Mouse (Mus musculus) urinary bladder, adult 18-20 months (tissue): ENCODE results near the gene Nt5c2.

Experiments
- DNase-seq, 2 experiments: peaks; one replicate each; pipeline ENCODE4 v3.0.0; 2022; ENCODE audit warnings: low spot score in 2 of 2, mixed read lengths in 2 of 2

Nt5c2 gene

DNA sequence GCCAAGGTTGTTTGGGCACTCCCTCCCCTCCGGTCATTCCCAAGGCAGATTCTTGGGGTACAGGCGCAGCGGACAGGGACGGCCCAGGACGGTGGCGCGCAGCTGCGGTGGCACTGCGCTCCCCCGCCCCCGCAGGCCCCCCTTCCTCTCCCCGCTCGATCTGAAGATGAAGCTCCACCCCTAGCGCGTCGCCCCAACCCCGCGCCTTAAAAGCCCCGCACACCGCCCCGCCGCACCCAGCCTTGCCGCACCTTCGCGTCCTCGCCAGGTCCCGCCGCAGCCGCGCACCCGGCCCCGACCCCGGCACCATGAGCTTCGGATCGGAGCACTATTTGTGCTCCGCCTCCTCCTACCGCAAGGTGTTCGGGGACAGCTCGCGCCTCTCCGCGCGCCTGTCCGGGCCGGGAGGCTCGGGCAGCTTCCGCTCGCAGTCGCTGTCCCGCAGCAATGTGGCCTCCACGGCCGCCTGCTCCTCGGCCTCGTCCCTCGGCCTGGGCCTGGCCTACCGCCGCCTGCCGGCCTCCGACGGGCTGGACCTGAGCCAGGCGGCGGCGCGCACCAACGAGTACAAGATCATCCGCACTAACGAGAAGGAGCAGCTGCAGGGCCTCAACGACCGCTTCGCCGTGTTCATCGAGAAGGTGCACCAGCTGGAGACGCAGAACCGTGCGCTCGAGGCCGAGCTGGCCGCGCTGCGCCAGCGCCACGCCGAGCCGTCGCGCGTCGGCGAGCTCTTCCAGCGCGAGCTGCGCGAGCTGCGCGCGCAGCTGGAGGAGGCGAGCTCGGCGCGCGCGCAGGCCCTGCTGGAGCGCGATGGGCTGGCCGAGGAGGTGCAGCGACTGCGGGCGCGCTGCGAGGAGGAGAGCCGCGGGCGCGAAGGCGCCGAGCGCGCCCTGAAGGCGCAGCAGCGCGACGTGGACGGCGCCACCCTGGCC lies at the start of gene Nt5c2, which contains the start of gene Ina:
TSS of gene Nt5c2 (minus strand) at position 707 of the 935 bp plus-strand sequence.
TSS of gene Ina (plus strand) at position 252 of the 935 bp plus-strand sequence.
- peak; percentile 15 to 39 for DNase-seq

DNA sequence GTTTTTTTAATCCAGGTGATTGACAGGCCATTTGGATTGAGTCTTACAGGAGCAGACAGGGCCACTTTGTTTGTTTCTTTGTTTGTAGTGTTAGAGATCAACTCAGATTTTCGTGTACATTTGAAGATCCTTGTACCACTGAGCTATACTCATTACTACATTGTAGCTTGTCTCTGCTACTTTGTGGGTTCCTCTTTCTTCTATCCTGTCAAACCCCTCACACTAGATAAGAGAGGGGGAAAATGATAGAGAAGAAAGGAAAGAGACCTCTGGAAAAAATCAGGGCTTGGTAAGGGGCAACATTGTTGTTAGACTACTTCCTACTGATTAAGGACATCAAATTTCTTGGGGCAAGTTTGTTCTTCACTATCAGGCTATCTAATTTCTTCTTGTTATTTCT lies 42.7 kb upstream of the Nt5c2 start:
- DNase-seq = no peak

- peak; percentile 20 to 27 for DNase-seq
Observed at GRCm38 (mm10) chr19:47053471-47053870, 38.5 kb upstream of the Nt5c2 start.

- DNase-seq = no peak
Observed at GRCm38 (mm10) chr19:47052927-47053326, 38.0 kb upstream of the Nt5c2 start.

DNA sequence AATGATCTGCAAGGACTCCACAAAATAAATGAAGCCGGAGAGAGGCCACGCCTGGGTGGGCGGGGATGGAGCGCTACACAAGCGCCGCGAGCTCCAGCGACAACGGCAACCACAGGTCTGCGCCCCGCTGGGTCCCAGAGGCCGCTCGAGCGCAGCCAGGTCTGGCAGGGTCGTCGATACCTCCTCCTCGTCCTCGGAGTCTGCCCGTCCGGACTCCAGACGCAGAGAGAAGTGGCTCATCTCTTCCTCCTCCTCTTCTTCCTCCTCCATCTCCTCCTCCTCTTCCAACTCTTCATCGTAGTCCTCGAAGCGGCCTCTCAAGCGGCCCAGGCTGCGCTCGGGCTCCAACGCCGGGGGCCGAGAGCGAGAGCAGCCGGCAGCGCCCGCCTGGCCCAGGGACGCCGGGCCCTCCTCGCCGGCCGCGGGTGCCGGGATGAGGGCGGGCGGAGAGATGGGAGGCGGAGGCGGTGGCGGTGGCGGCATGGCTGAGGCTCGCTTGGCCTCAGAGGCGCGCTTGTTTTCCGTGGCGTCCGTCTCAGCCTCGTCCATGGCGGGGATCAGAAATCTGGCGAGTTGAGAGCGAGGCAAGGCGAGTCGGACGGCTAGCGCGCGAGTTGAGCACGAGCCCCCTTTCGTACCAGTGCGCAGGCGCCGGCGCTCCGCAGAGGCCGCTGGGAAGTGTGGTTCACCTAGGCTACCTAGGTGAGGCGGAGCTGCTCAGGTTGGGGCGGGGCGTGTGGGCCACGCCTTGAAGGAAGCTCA lies 35.5 kb upstream of the Nt5c2 start, which contains the start of gene Pcgf6:
TSS of gene Pcgf6 (minus strand) at position 636 of the 762 bp plus-strand sequence.
- peak; percentile 68 to 77 for DNase-seq

GRCm38 (mm10) chr19:47049840-47050239 lies 34.9 kb upstream of the Nt5c2 start:
- DNase-seq = no peak

DNA sequence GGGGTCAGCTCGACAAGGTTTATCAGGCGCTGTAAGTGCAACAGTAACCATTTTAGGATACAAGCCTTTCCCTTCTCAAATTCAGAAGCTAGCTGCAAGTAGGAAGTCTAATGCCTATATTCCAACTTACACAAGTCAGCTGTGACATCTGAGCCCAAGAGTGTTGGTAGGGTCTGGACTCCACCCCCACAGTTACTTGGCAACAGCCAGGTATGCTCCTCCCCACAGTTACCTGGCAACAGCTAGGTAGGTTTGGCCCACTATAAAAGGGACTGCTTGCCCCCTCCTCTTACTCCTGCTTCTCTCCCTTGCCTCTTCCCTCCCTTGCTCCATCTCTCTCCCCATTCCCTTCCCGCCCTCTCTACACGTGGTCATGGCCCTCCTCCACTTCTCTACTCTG lies 34.1 kb upstream of the Nt5c2 start:
- no peak for DNase-seq

GRCm38 (mm10) chr19:47047236-47047833 lies 32.4 kb upstream of the Nt5c2 start:
- DNase-seq = no peak

- no peak for DNase-seq
Observed at GRCm38 (mm10) chr19:47046343-47046742, 31.4 kb upstream of the Nt5c2 start.

GRCm38 (mm10) chr19:47043608-47044007 lies 28.7 kb upstream of the Nt5c2 start:
- no peak for DNase-seq

GRCm38 (mm10) chr19:47040720-47041473 lies 25.9 kb upstream of the Nt5c2 start:
- DNase-seq = no peak

DNA sequence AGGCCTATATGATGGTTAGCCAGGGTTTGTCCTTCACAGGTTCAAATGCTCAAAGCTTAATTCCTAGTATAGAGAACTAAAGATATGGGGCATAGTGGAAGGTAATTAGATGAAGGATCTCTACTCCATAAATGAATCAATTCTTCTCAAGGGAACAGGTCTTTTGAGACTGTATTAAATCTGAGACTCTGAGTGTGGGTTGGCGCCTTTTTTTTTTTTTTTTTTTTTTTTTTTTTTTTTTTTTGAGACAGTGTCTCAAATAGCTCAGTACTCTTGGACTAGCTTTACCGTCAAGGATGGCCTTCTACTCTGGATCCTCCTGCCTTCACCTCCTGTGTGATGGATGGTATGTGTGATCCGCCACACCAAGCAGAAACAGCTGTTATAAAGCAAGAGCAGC lies 21.6 kb upstream of the Nt5c2 start:
- no peak for DNase-seq

DNA sequence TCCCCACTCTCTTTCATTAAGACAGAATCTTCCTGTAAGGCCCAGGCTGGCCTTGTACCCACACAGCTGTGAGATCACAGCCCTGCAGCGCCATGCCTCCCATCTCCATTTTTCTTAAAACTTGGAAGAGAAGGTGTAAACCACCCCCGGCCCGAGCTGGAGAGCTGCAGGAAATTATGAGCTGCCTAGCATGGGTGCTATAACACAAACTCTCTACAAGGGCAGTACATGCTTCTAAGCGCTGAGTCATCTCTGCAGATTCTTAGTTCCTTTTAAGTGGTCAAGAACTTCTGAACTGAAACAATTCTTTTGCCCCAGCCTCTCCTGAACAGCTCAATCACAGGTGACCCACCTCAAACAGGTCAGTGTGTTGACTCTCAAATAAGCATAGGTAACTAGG lies 20.0 kb upstream of the Nt5c2 start:
- DNase-seq = no peak

DNA sequence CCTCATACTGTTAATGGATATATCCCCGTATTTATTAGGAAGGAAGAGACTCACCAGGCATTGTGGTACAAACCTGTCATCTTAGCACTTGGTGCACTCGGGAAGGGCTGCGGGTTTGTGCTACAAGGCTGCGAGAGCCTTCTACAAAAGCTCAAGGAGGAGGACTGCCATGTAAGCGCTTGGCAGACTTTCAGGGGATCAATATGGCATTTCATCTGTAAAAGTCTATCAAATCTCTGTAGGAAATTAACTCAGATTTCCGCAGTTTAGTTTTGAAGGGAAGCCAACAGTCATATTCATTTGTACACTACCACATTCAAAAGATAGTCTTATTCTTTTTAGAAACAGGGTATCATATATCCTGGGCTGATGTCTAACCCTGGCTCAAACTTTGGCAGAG lies 16.8 kb upstream of the Nt5c2 start:
- no peak for DNase-seq

DNA sequence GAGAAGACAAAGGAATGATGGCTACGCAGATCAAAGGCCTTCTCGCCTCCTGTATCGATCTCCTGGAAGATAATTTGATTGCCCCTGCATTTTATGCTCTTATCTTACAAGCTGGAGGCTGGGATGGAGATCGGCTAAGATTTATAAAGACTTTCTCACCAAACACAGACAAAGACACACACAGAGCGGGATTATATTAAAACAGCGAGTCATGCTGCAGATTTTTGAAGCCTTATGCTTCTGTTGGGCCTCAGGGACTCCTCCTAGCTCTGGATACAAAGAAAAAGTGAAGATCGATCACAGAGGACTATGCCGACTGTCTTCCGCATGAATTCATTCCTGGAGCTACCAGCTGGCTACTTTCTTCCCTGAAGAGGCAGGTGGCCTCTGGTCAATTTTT lies 14.8 kb upstream of the Nt5c2 start:
- no peak for DNase-seq

DNA sequence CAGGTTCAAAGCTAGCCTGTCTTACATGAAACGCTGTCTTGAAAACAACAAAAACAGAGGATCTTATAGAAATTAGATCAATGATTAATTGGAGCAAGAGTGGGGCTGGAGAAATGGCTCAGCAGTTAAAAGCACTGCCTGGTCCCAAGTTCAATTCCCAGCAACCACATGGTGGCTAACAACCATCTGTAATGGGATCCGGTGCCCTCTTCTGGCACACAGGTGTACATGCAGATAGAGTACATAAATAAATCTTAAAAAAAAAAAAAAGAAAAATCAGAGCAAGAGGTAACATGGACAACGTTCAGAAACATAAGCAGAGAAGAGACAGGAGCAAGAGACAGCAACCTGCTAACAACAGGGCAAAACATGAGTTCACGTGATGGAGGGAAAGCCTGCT lies 11.6 kb upstream of the Nt5c2 start:
- no peak for DNase-seq

DNA sequence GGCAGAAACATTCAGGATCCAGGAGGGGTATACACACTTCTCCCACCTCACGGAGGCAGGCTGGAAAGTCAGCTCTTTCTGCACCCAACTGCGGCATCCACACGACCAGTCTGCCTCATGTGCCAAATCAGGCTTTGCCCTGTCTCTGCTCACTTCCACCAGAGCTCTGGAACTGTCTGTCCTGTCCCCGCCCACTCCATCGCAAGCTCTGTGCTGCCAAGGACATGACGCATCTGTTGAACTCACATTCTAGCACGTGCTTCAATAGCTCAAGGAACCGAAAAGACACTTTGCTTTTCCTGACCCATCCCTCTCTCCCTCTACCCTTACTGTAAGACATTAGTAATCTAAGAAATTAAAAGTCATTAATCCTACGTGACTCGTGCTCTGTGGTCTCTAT lies 10.0 kb upstream of the Nt5c2 start:
- no peak for DNase-seq

DNA sequence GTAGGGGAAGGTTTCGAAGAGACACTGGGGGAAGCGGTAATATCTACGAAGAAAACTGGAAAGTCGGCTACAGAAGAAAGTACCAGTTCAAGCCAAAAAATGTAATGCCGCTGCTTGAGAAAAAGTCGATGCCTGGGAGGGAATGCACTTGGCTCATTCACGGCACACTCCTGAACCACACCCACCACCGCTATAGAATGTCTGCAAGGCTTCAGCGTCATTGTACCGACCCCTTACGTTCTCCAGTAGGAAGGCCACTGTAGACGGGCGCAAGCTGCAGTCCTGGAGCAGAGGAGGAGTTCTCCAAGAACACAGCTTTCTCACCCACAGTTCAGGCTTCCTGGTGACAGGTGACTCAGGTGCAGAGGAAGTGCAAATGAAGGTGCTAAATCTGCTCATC lies 8.6 kb upstream of the Nt5c2 start:
- DNase-seq = no peak

DNA sequence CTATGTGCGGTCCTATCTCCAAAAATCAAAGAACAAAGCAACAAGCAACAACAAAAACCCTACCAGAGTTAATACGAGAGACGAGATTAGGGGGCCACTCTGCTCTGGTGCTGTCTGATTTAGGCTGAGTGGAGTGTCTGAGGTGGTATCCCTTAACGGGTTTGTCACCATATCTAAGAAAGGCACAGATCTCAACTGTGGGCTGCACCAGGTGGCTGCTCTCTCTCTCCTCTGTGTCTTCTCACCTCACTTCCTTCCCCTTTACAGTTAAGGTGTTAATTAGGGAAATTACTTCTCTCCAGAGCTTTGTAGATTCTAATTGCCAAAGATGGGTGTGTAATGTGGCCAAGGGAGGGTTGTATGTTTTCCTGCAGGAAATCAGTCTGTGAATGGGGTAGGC lies 7.8 kb upstream of the Nt5c2 start:
- no peak for DNase-seq

DNA sequence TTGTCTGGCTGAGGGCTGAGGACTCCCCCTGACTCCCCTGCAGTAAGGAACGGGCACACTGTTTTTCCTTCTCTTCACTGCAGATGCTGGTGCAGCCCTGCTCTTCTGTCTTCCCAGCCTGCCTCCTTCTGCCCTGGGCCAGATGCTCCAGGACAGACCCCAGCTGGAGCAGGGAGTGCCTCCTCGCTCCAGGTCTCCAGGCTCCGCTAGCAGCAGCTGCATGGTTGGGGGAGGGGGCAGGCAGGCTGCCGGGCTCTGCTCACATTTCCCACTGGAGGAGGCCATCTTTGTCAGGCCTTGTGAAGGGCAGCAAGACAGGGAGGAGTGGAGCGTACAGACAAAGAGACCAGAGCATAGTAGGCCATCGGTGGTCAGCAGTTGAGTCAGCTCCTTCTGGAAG lies 4.4 kb upstream of the Nt5c2 start:
- no peak for DNase-seq

- DNase-seq = no peak
Observed at GRCm38 (mm10) chr19:47018330-47018729, 3.4 kb upstream of the Nt5c2 start.

DNA sequence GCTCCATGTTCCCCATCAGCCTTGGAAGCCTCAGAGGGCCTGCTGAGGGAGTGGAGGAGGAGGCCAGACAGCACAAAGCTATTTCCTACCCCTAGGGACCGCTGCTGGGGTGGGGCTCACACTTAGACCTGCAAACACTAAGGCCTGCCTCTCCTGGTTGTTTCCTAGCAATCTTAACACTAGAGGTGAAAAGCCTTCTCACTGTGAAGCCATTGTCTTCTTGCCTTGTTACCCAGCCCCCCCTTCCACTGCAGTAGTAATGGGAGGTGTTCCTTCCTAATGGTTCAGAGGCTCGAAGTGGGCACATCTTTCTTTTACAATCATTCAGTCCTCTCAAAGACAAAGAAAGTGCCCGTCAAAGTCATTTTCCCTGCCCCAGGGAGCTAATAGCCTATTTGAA lies 2.9 kb upstream of the Nt5c2 start:
- DNase-seq = no peak
